Mouse (Mus musculus) frontal cortex, postnatal 36 days (tissue): ENCODE measurements around the gene Tekt2.

ENCODE experiments used
- DNase-seq, 2 experiments: peaks; one replicate each; pipeline ENCODE4 v3.0.0; 2022; ENCODE audit warnings: low spot score in 2 of 2

The Tekt2 gene

DNA sequence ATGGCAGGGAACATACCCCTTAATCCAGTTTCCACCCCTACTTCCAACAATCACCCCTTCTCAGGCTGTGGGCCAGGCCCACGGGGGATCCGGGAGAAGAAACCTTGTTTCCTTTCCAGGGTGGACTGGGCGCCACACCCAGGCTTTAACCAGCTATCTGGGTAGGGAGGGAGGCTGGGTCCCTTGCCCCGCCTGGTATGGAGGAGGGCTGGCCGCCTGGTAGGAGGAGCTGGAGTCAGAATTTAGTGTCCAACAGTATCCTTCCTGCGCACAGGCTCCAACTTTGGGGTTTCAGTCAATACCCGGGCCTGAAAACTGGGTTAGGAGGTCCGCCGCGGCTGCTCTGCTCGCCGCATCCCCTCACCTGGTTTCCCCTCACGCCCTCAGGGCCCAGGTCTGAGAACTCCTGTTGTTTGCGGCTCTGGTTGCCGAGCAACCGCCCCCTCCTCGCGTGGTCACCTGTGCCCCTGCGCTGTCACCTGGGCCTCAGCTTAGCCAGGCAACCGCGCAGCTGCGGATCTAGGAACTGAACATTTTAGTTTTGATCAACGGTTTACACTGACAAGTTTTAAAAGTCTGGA lies at the start of gene Tekt2:
Gene Tekt2 (minus strand): TSS at position 408 of the 581 bp plus-strand sequence.
- no peak for DNase-seq

DNA sequence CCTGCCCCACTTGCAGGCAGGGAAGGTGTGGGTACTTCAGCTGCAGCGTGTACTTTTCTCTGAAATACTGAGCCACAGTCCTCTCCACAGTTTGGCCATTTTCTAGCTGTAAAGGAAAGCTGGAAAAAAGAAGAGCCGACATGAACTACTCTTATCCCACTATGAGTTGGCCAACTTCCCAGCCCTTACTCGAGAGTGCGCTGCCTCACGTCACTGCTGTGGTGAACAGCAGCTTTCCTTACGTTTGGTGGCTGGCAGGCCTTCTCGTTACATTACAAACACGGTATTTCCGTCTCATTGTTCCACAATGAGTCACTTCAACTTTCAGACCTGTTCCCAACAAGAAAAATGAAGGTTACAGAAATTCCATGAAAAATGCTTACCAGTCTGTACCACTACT lies 46.0 kb upstream of the Tekt2 start:
- DNase-seq, result peak in 1 of 2 experiments; percentile 6

DNA sequence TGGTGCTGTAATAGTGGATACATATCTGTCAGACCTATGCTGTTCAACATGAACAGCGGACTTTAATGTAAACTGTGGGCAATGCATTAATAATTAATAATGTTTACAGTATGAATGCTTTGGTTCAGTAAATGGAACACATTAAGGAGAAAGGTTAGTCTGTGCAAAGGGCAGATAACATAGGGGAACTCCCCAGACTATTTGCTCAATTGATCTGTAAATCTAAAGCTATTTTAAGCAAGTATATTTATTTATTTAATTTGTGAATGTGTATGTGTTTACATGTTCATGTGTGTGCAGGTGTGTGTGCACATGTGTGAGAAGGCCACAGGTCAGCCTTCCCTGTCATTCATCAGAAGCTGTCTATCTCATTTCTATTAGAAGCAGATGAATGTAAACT lies 34.6 kb upstream of the Tekt2 start:
- no peak for DNase-seq

DNA sequence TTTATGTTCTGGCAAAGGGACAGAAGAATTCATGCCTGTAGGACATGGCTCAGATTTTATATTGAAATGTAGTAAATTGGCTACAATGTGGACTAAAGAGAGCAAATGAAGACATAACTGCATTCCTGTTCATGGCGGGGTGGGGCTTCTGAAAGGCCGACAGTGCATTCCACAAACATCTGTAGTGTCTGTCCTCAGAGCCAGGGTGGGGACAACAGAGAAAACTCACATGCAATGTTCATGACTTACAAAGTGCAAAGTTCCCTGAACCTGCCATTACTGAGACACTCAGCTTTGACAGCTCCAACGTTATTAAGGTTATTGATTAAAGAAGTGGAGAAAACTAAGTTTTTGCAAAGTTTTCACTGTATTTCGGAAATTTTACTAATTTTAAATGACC lies 18.0 kb upstream of the Tekt2 start:
- no peak for DNase-seq

DNA sequence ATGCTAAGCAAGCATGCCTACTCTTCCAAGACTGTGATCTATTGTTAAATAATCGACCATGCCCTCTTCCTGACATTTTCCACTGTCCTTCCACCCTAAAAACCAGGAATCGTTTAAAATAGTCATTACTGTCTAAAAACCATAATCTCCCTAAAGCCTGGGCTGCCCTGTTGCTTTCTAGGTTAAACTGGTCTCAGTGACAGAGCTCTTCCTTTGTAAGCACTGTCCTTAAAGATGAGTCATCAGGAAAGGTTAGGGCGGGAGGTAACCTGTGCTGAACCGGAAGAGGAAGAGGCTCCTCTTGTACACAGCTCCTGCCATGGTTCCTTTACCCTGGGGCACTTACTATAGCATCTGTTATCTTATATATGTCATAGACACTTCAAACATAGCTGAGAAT lies 14.0 kb upstream of the Tekt2 start:
- DNase-seq, result no peak

DNA sequence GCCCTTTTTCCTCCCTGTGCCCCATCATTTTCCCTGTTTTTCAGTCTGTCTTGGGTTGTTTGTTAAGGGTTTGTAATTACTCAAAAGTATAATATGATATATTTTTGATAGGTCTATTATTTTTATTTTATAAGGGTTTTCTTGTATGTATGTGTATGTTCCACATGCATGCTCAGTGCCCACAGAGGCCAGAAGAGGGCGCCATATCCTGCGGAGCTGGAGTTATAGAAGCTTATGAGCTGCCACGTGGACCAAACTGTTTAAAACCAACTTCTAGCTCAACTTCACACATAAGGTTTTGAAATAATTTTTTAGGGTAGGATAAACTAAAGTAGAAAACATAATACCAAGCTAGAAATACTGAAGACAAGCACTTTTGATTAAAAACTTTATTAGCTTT lies 6.9 kb upstream of the Tekt2 start:
- DNase-seq, result no peak

DNA sequence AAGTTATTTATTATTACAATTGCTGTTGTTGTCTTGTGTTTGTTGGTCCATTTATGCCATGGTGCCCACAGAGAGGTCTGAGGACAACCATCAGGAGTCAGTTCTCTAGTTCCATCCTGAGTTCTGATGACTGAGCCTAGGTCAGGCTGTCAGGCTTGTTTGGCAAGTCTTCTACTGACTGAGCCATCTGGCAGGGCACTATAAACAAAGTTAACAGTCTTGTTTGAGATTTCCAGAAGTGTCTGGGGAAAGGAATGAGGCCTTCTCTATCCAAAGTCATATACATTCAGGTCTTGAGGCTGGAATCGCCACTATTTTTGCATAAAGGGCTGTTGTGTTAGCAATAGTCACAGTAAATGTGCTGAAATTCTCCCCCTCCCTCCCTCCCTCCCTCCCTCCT lies 6.3 kb upstream of the Tekt2 start:
- no peak for DNase-seq

DNA sequence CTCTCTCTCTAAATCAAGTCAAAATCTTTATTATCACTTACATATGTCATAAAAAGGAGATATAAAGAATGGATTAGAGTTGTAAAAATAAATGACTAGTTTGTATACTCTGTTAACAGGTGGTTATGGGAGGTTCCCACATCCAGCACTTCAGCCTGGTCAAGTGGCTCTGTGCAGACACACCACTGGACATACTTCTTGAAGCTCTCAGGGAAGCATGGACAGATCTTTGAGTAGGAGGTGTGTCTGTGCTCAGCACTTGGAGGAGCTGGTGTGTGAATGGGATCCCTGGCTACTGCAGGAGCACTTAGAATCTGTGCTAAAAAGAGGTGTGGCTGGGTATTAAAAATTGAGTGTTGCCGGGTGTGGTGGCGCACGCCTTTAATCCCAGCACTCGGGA lies 4.8 kb upstream of the Tekt2 start:
- no peak for DNase-seq

DNA sequence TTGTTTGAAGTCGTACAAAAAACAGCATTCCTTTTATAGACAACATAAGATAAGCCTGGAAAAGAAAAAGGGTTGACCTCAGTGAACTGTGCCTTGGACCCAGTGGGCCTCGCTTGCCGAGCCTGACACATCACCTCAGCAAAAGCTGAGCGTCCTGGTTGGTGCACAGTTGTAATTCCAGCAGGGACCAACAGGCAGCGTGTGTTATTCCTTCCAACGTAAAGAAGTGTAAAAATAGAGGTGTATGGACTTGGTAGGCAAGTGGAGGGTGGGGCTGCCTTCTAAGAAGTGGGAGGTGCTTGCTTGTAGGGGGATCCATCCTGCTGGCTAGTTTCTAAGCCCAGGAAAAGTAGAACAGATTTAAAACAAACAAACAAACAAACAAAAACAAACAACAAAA lies 548 bp upstream of the Tekt2 start:
- no peak for DNase-seq

DNA sequence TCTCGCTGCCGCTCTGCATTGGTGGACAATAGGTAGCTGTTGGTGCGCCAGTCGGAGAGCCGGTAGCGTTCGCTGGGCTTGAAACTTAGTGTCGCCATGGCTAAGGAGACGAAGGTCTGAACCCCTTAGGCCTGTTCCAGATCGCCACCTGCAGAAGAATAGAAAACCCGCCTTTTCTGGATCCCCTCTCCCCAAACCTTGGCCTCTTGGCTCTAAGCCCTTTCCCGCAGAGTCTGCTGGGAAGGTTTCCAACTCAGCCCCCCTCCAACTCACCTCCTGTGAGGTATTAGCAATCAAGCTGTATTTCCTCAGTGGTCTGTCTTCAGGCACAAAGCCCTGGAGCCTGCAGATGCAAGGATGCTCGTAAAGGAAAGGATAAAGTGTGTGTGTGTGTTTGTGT lies 627 bp downstream of the Tekt2 start:
- no peak for DNase-seq

DNA sequence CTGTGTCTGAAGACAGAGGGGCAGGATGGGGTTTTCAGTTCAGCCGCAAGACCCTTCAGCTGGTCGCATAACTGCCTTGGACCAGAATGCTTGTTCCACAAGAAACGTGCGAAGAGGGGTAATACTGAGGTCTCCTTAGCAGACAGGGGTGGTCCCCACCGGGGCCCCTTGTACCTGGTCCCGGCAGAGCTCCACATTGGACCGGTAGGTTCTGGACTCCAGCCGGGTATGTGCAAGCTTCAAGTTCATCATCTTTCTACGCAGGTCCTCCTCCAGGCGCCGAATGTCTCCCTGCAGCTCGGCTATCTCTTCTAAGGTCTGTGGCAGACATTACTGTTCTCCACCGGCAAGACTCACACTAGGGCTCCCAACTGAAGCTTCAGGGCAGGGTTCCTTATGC lies 2.8 kb downstream of the Tekt2 start:
- no peak for DNase-seq

DNA sequence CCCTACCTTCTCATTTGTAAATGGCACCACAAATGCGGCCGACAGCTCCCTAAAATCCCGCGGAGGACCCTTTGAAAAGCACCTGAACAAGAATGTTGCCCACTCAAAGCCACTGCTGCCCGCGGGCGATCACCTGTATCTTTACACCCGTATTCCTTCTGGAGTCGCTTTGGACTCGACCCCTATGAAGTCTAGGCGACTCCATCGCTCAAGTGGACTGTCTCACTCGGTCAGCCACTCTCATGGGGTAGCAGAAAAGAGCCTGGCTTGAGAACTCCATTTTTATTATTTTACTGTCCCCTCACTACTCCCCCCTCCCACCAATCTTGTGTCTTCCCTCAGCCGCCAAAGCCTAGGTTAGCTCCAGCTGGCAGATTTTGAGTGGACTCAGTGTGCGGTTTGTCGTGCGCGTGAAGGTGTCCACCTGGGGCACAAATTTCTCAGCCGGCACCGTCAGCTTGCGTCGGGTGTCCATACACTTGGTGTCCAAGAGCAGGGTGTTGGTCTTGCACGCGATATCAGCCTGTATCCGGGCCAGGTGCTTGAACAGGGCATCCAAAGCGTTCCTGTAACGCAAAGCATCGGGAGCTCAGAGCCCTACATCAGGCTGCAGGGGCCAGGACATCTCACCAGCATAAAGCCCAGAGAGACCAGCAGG lies 3.5 kb downstream of the Tekt2 start:
- no peak for DNase-seq

DNA sequence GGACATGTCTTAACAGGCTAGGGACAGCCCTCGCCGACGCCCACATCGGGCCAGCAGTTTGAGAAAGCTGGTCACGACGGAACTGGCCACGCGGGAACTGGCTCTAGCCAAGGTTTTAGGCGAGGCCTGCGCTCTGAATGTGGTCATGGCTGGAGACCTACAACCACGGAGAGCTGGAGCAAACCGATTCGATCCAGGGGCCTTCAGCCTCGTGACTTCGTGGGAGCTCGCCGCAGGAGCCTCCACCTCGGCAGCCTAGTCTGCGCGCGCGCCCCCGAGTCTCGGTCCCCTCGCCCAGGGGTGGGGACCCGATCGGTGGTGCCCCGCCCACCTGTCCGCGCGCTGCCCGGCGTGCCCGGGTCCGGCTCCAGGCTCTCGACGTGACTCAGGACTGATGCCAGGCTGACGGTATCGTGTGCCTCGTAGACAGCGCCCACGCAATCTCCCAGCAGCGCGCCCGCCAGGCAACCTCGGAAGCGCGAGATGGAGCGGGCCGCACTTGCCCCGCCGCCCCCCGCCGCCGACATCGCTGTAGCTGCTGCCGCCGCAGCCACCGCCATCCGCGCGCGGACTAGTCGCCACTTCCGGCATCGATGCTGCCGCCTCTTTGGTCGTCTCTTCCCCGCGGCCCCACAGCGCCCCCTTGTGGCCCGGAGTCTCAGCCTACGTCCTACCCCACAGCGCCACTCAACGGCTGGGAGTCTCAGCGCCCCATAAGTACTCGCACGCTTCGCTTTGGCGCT lies 4.2 kb downstream of the Tekt2 start, which contains the start of gene Adprhl2:
Gene Adprhl2 (minus strand): TSS at position 593 of the 743 bp plus-strand sequence.
- DNase-seq, result peak; percentile 98 to 100

DNA sequence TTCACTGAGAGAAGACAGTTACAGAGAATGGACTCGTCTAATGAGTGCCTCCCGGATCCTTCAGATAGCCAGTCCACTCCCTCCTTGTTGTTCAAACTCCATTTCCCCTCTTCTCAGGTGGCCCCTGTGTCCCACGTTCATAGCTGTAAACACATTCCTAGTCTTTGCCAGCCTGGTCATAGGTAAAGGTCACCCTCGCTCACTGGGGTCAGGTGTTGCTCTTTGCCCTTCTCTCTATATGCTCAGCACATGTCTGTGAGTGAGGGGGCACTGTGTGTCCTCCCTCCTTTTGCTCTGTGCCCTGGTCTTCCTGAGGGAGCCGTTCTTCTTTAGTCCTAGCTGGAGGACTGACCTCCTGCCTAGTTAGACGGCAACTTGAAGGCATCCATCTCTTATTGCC lies 5.7 kb downstream of the Tekt2 start:
- DNase-seq, result no peak

DNA sequence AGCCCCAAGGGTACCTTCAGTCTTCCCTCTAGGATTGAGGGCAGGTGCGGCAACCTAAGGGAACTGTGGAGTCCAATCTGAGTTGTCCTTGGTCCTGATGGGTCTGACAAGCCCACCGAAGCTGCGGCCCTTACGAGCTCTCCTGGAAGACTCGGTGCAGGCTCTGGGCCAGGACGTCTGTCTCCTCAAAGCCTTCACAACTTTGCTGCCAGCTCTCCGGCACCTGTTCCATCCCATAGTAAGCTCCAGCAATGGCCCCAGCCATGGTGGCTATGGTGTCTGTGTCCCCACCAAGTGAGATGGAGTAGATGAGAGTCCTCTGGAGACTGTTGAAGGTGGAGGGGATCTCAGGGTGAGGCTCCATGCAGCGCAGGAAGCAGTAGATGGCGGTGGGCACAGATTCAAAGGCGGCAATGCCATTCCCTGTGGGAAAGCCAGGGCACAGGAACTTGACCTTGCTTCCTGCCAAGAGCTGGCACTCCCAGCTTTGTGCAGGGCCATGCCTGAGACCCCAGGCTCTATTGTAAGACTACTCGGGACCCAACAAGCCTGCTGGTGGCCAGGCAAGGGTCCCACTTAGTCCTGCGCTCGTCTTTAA lies 8.9 kb downstream of the Tekt2 start:
- DNase-seq, result no peak

DNA sequence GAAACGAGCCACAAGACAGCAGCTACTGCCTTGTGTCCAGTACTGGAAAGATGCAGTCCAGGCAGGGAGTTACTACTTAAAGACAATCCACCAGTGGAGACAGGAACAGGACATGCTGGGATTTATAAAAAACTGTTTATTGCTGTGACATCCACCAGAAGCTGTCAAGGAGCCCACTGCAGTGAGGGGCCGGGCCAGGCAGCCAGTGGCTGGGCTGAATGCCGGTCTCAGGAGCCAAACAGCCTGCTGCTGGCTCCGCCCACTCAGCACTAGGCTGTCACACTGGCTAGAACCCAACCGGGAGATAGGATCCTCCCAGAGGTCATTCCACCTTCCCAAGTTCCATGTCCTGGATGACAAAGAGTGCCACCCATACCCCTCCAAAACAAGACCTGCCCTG lies 9.6 kb downstream of the Tekt2 start:
- no peak for DNase-seq

DNA sequence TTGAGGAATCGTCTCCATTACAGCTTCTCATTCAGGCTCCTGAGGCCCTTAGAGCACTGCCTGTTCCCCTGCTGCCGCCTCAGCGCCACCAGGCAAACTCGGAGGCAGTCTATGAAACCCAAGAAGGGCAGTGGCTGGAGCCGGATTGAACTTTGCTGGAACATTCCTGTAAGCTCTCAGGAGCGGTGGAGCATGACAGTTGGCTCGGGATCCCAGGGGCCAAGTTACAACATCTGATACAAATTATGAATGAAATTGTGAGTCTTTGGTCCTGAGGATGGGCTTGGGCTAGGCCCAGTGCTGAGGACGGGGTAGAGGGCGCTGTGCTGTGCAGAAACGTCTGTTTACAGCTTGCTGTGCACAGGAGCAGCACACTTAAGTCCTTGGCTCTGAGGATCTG lies 11.1 kb downstream of the Tekt2 start:
- DNase-seq, result no peak

DNA sequence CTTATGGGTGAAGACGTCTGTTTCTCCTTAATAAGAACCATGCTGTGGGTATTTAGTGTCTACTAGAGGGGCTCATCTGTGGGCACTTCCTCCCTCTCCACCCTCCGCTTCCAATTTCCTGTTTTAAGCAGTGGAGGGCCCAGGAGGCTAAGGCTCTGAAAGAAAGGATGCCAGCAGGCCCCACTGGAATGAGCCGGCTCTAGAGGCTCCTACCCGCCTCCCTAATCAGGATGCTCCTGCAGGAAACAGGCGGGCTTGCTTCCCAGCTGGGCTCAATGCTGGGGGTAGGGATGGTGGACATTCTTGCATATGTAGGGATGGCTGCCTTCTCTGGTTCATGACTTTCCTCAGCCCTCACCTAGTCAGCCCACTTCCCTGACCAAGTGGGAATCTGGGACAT lies 12.3 kb downstream of the Tekt2 start:
- DNase-seq, result no peak

DNA sequence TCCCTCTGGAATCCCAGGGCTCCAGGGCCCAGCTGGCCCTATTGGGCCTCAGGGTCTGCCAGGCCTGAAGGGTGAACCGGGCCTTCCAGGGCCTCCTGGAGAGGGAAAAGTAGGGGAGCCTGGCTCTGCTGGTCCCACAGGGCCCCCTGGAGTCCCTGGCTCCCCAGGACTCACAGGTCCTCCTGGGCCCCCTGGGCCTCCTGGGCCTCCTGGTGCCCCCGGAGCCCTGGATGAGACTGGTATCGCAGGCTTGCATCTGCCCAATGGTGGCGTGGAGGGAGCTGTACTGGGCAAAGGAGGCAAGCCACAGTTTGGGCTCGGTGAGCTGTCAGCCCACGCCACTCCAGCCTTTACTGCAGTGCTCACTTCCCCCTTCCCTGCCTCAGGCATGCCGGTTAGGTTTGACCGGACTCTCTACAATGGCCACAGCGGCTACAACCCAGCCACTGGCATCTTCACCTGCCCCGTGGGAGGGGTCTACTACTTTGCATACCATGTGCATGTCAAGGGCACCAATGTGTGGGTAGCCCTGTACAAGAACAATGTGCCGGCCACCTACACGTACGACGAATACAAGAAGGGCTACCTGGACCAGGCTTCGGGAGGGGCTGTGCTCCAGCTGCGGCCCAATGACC lies 13.8 kb downstream of the Tekt2 start:
- no peak for DNase-seq

DNA sequence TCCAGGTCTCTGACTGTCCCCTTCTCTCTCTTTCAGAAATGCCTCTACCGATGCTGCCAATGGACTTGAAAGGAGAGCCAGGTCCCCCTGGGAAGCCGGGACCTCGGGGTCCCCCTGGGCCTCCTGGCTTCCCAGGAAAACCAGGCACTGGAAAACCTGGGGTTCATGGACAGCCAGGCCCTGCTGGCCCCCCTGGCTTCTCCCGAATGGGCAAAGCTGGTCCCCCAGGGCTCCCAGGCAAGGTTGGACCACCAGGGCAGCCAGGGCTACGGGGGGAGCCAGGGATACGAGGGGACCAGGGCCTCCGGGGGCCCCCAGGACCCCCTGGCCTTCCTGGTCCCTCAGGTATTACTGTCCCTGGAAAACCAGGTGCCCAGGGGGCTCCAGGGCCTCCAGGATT lies 15.1 kb downstream of the Tekt2 start:
- DNase-seq, result no peak

DNA sequence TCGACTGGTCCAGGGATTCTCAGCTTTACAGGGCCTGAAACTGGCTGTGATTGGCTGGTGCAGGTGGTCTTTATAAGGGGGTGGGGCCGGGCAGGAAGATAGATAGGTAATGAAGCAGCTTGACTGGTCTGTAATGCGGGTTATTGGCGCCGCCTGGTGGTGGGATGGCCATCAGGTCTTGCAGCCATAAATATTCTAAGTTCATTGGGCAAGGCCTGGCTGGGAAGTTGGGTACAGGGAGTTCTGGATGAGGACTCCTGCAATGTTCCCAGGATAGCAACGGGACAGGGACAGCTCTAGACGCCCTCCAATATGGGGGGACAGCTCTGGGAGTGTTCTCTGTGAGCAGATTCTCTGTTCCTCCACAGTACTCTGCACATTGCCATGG lies 15.6 kb downstream of the Tekt2 start:
- DNase-seq, result peak; percentile 82 to 88

DNA sequence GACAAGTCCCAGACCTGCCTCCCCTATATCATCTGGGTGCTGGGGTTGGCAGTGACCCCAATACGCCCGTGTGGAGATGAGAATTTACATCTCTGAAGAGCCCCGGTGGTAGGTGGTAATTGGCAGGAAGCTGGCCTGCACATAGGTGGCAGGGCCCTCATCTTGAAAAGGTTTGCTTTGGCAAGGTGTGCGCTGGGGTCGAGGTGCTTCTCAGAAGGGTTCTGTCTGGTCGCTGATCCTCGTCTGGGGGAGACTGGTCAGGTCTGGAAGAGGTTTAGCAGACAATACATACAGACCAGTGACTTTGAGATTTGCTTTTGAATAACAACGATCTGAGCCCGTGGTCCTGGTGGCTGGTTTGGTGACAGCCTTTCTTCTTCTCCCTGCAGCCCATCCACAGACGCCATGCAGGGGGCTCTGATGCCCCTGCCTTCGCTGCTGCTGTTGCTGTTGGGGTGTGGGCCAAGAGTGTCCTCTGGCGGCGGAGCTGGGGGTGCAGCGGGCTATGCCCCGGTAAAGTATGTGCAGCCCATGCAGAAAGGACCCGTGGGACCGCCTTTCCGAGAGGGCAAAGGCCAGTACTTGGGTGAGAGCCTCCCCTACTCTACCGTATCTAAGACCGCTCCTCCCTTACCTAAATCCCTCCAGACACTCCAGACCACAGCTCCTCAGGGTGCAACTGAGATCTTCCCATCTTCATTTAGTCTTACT lies 16.1 kb downstream of the Tekt2 start:
- no peak for DNase-seq
